13 mouse cellular contexts compared by ENCODE assay signal in genomic region chr5:141910886-141911285, GRCm38 (mm10).
DNase-seq lines count a peak whose midpoint lies in the region; ATAC-seq and TF ChIP-seq lines count a peak whose summit lies in the region.
"Had no signal": no experiment of that assay in that cellular context is flagged by ENCODE, and none has a peak within 500 bp of the region (broad histone marks: within the 10 kb centered on the region; RNA-seq: fewer than 3 reads in every experiment).

No protein-coding gene starts in this region.

- intact Hi-C loops in gastrocnemius, adult 2 months (cut with DNase I): no loop called here

- H3K27me3 ChIP-seq in kidney, postnatal 0 days (ENCODE audit: insufficient read depth, low read length): no peaks in the 10 kb centered on the region
- H3K27me3 ChIP-seq in kidney, embryonic 14.5 days (ENCODE audit: control insufficient read depth, insufficient read depth, low read length): no peaks in the 10 kb centered on the region
- no peaks in the 10 kb centered on the region for H3K27me3 ChIP-seq in limb, embryonic 10.5 days (ENCODE audit: low read depth, poor library complexity, severe bottlenecking)
- H3K27me3 ChIP-seq: forebrain, embryonic 12.5 days; neural tube, embryonic 12.5 days had no signal

- no peaks in the 10 kb centered on the region for H3K36me3 ChIP-seq in kidney, postnatal 0 days (ENCODE audit: insufficient read depth, low read length)
- H3K36me3 ChIP-seq in kidney, embryonic 14.5 days (ENCODE audit: control insufficient read depth, insufficient read depth, low read length): no peaks in the 10 kb centered on the region
- no peaks in the 10 kb centered on the region for H3K36me3 ChIP-seq in limb, embryonic 10.5 days
- H3K36me3 ChIP-seq: forebrain, embryonic 12.5 days; neural tube, embryonic 12.5 days had no signal

- ATAC-seq in kidney, postnatal 0 days (replicated peaks; ENCODE audit: low FRiP score, low read depth): no peak
- ATAC-seq in kidney, embryonic 14.5 days (ENCODE audit: low FRiP score, low TSS enrichment): no peak

- WGBS in kidney, postnatal 0 days: 67% methylated on average over 8 of the region's 8 CpGs
- 65% methylated on average over 8 of the region's 8 CpGs for WGBS in kidney, embryonic 14.5 days
- 63% methylated on average over 8 of the region's 8 CpGs for WGBS in limb, embryonic 10.5 days

- no peaks in the 10 kb centered on the region for H3K9me3 ChIP-seq in kidney, postnatal 0 days (replicated peaks; ENCODE audit: low read length)
- H3K9me3 ChIP-seq in kidney, embryonic 14.5 days (ENCODE audit: control insufficient read depth, low read length): no peaks in the 10 kb centered on the region
- H3K9me3 ChIP-seq in limb, embryonic 10.5 days (replicated peaks): no peaks in the 10 kb centered on the region
- H3K9me3 ChIP-seq: forebrain, embryonic 12.5 days; neural tube, embryonic 12.5 days had no signal

- no peak overlapping the region for H3K4me3 ChIP-seq in gastrocnemius, adult 2 months
- H3K4me3 ChIP-seq in kidney, postnatal 0 days (replicated peaks; ENCODE audit: low read depth, low read length): no peak overlapping the region
- no peak overlapping the region for H3K4me3 ChIP-seq in kidney, embryonic 14.5 days (ENCODE audit: low read length)
- no peak overlapping the region for H3K4me3 ChIP-seq in limb, embryonic 10.5 days
- H3K4me3 ChIP-seq: forebrain, embryonic 12.5 days; neural tube, embryonic 12.5 days had no signal

- TF ChIP-seq CTCF in gastrocnemius, adult 2 months (IDR thresholded peaks at IDR 0.05): peak; percentile 45
- TF ChIP-seq CTCF in kidney, postnatal 0 days (IDR thresholded peaks at IDR 0.05; ENCODE audit: low read depth): peak; percentile 37; the same call in 1 of the 2 replicates

- H3K9ac ChIP-seq in kidney, postnatal 0 days (ENCODE audit: low read depth, low read length): no peak overlapping the region
- H3K9ac ChIP-seq in kidney, embryonic 14.5 days (ENCODE audit: low read depth, low read length): no peak overlapping the region
- H3K9ac ChIP-seq: forebrain, embryonic 12.5 days; neural tube, embryonic 12.5 days had no signal

- H3K27ac ChIP-seq in gastrocnemius, adult 2 months: no peak overlapping the region
- H3K27ac ChIP-seq in kidney, postnatal 0 days: no peak overlapping the region
- no peak overlapping the region for H3K27ac ChIP-seq in kidney, embryonic 14.5 days (ENCODE audit: low read depth, low read length)
- H3K27ac ChIP-seq in limb, embryonic 10.5 days: no peak overlapping the region
- H3K27ac ChIP-seq: forebrain, embryonic 12.5 days; neural tube, embryonic 12.5 days had no signal

- no peaks in the 10 kb centered on the region for H3K4me1 ChIP-seq in kidney, postnatal 0 days (replicated peaks; ENCODE audit: insufficient read depth, low read length)
- no peaks in the 10 kb centered on the region for H3K4me1 ChIP-seq in kidney, embryonic 14.5 days (ENCODE audit: control insufficient read depth, insufficient read depth, low read length)
- H3K4me1 ChIP-seq in limb, embryonic 10.5 days: no peaks in the 10 kb centered on the region; the same call in 1 of the 2 replicates
- H3K4me1 ChIP-seq: neural tube, embryonic 12.5 days had no signal

- no peak for DNase-seq in gastrocnemius, adult 2 months
- DNase-seq in gastrocnemius, postnatal 25 days: no peak
- DNase-seq in kidney, postnatal 0 days (ENCODE audit: low spot score): no peak
- peak; percentile 23 for DNase-seq in ES-CJ7 (ENCODE audit: low read depth, low spot score)
- peak; percentile 31 for DNase-seq in embryo, embryonic 10.5 days (ENCODE audit: low spot score)
- DNase-seq in limb, embryonic 10.5 days (ENCODE audit: low spot score): no peak
- DNase-seq in right cerebral cortex, postnatal 10 days (ENCODE audit: low spot score in 2 of 2): no peak
- DNase-seq: layer of hippocampus, postnatal 36 days; right cerebral cortex, adult 18-20 months; thymus, postnatal 36 days had no signal

- no peak overlapping the region for H3K4me2 ChIP-seq in kidney, postnatal 0 days (ENCODE audit: low read length)
- no peak overlapping the region for H3K4me2 ChIP-seq in kidney, embryonic 14.5 days (replicated peaks; ENCODE audit: low read depth, low read length)
- H3K4me2 ChIP-seq: forebrain, embryonic 12.5 days; neural tube, embryonic 12.5 days had no signal

Comparison
In these comparisons a context has a peak if more than half of its experiments do, and no peak if none do; other contexts are left out.
1. DNase-seq: peak in ES-CJ7 (single experiment) and embryo, embryonic 10.5 days (single experiment); none in gastrocnemius, adult 2 months (single experiment), gastrocnemius, postnatal 25 days (single experiment), kidney, postnatal 0 days (single experiment), limb, embryonic 10.5 days (single experiment) and right cerebral cortex, postnatal 10 days (0 of 2).